Mouse (Mus musculus) cerebellum, adult 2 months (tissue): Measurements from ENCODE around the gene Gm20518.

ENCODE experiments used
- CTCF ChIP-seq: fragments of 200-500 bp; IDR thresholded peaks from 2 replicates; pipeline ENCODE4 v1.5.1; 2011; ENCODE audit warnings: low read depth, mild to moderate bottlenecking, control low read depth, low read length, moderate library complexity, borderline replicate concordance; ENCODE audit not compliant: insufficient read depth
- POLR2A ChIP-seq: fragments of 200-500 bp; IDR thresholded peaks from 2 replicates; pipeline ENCODE4 v1.6.1; 2011; ENCODE audit warnings: low read length, control low read depth, borderline replicate concordance; ENCODE audit not compliant: insufficient read depth

DNA sequence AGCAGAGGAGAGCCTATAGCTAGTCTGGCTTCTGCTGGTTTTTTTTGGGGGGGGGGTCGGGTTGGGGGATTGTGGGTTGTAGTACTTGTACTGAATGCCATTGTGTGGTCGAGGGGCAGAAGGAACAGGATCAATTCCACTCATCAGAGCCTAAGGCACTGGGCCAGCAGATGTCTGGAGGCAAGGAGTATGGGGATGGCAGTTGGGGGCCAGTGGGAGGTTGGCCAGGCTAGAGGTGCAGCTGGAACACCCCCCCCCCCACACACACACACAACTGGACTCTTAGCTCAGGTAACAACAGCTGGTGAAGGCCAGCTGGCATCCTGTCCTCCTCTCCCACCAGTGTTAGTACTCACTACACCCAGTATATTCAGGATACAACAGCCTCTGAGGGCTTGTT is 37.7 kb upstream of the Gm20518 start:
- TF ChIP-seq CTCF (no peak), POLR2A (no peak)
